Mouse (Mus musculus): ENCODE measurements around the gene Bco1. TPM values are rescaled to one million over a fixed set of nuclear protein-coding genes. Genes with fewer than 3 reads are reported as not detected.

Gene Bco1
- polyA plus RNA-seq, 1 experiment from 2014 or later: 0.34 TPM

GRCm38 (mm10) chr8:117156149-117156548 lies 60.5 kb downstream of the Bco1 start:
- H3K4me1 ChIP-seq (replicated peaks): peaks cover 21% of the 10 kb centered on the region
- H3K27ac ChIP-seq (ENCODE audit: poor library complexity, severe bottlenecking): no peak overlapping the region
- no peak for ATAC-seq (ENCODE audit: insufficient number of reproducible peaks, low FRiP score)
- 86% methylated on average over 4 of the region's 4 CpGs for WGBS
- no peaks in the 10 kb centered on the region for H3K36me3 ChIP-seq
- H3K4me3 ChIP-seq: no peak overlapping the region
- no peak overlapping the region for H3K4me2 ChIP-seq
- H3K9me3 ChIP-seq (replicated peaks): no peaks in the 10 kb centered on the region
- no peaks in the 10 kb centered on the region for H3K27me3 ChIP-seq (replicated peaks)
- H3K9ac ChIP-seq: no peak overlapping the region

- peaks cover 21% of the 10 kb centered on the region for H3K4me1 ChIP-seq (replicated peaks)
- H3K36me3 ChIP-seq: no peaks in the 10 kb centered on the region
- peak overlapping the region; percentile 79 for H3K9ac ChIP-seq
- H3K4me3 ChIP-seq: peak overlapping the region; percentile 77
- peak overlapping the region; percentile 84 for H3K4me2 ChIP-seq
- ATAC-seq (ENCODE audit: insufficient number of reproducible peaks, low FRiP score): no peak
- WGBS: 12% methylated on average over 33 of the region's 33 CpGs
- peak overlapping the region; percentile 61 for H3K27ac ChIP-seq (ENCODE audit: poor library complexity, severe bottlenecking)
- no peaks in the 10 kb centered on the region for H3K9me3 ChIP-seq (replicated peaks)
- H3K27me3 ChIP-seq (replicated peaks): no peaks in the 10 kb centered on the region
Observed at GRCm38 (mm10) chr8:117156866-117157768, 61.5 kb downstream of the Bco1 start.

DNA sequence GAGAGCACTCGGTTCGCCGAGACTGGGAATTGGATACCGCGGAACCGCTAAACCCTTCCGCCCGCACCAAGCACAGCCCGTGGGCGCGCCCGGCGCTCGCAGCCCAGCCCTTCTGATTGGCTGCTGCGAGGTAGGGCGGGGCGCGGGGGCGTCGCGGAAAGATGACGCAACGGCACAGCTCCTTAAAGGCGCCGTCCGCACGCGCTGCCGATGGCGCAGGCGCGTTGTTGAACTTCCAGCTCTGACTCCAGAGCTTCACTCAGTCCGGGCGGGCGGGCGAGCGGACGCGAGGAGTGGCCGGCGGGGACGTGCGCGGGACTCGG lies 62.1 kb downstream of the Bco1 start:
- peak; percentile 95 for ATAC-seq (ENCODE audit: insufficient number of reproducible peaks, low FRiP score)
- Histone ChIP-seq H3K27me3 (replicated peaks) (no peaks in the 10 kb centered on the region), H3K9ac (peak overlapping the region; percentile 85), H3K4me2 (peak overlapping the region; percentile 84), H3K36me3 (no peaks in the 10 kb centered on the region), H3K4me1 (replicated peaks) (peaks cover 21% of the 10 kb centered on the region), H3K9me3 (replicated peaks) (no peaks in the 10 kb centered on the region), H3K27ac (ENCODE audit: poor library complexity, severe bottlenecking) (peak overlapping the region; percentile 62), H3K4me3 (peak overlapping the region; percentile 77)
- WGBS: under 1% methylated on average over 37 of the region's 45 CpGs

DNA sequence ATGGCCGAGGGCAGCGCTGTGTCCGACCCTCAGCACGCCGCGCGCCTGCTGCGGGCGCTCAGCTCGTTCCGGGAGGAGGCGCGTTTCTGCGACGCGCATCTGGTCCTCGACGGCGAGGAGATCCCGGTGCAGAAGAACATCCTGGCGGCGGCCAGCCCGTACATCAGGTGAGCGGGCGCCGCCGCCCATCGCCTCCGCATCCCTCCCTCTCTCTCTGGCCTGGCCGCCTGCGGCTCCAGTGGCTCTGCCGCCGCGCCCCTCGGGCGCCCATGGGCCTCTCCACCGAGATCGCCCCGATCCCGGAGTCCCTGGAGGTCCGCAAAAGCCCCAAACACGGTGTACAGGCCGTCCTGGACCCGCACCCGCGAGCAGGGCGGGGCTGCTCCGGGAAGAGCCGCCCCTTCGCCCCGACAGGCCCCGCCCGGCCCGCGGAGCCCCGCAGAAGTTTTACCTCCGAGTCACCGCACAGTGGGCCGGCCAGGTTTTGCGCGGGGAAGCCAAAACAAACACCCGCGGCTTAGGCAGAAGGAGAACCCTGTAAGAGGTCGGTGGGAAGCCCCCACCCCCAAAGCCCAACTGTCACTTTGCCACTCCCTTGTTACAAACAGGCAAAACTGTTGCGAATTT lies 62.6 kb downstream of the Bco1 start, which contains the start of gene Gan:
TSS of gene Gan (plus strand) at position 1 of the 627 bp plus-strand sequence.
- peak within 1 kb of the TSS; percentile 77 for H3K4me3 ChIP-seq
- no peaks in the 10 kb centered on the region for H3K27me3 ChIP-seq (replicated peaks)
- H3K9ac ChIP-seq: peak within 1 kb of the TSS; percentile 85
- peaks cover 21% of the 10 kb centered on the region for H3K4me1 ChIP-seq (replicated peaks)
- no peaks in the 10 kb centered on the region for H3K9me3 ChIP-seq (replicated peaks)
- WGBS: under 1% methylated on average over 63 of the region's 65 CpGs
- H3K27ac ChIP-seq (ENCODE audit: poor library complexity, severe bottlenecking): peak within 1 kb of the TSS; percentile 62
- peak; percentile 83 for ATAC-seq (ENCODE audit: insufficient number of reproducible peaks, low FRiP score)
- no peaks in the 10 kb centered on the region for H3K36me3 ChIP-seq
- H3K4me2 ChIP-seq: peak within 1 kb of the TSS; percentile 84

DNA sequence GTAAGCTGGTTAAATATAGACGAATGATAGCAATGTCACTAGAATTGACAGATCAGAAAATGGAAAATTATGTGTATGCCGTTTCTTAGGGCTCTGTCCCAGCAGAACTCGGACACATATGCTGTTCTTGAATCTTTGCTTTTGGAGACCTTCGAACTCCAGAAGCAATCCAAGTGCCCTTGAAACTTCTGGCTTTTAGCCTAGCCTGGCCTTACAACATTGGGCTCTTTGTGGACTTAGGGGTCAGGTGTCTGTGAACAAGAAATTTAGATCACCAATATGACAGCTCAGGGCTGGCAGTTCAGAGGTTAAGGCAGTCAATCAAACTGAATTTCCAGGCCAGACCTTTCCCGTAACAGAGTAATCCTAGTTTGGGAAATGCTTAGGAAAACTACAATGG lies 63.4 kb downstream of the Bco1 start:
- Histone ChIP-seq H3K27me3 (replicated peaks) (no peaks in the 10 kb centered on the region), H3K4me2 (peak overlapping the region; percentile 84), H3K4me3 (peak overlapping the region; percentile 77), H3K9me3 (replicated peaks) (no peaks in the 10 kb centered on the region), H3K27ac (ENCODE audit: poor library complexity, severe bottlenecking) (no peak overlapping the region), H3K9ac (peak overlapping the region; percentile 85), H3K4me1 (replicated peaks) (peaks cover 21% of the 10 kb centered on the region), H3K36me3 (no peaks in the 10 kb centered on the region)
- no peak for ATAC-seq (ENCODE audit: insufficient number of reproducible peaks, low FRiP score)
- 61% methylated on average over 5 of the region's 5 CpGs for WGBS

GRCm38 (mm10) chr8:117164912-117165311 lies 69.3 kb downstream of the Bco1 start:
- Histone ChIP-seq H3K9ac (no peak overlapping the region), H3K4me1 (replicated peaks) (peaks cover 21% of the 10 kb centered on the region), H3K4me3 (no peak overlapping the region), H3K27me3 (replicated peaks) (no peaks in the 10 kb centered on the region), H3K4me2 (no peak overlapping the region), H3K27ac (ENCODE audit: poor library complexity, severe bottlenecking) (no peak overlapping the region), H3K36me3 (no peaks in the 10 kb centered on the region; the same call in 1 of the 2 replicates), H3K9me3 (replicated peaks) (no peaks in the 10 kb centered on the region)
- WGBS: 86% methylated on average over 4 of the region's 4 CpGs
- no peak for ATAC-seq (ENCODE audit: insufficient number of reproducible peaks, low FRiP score)

GRCm38 (mm10) chr8:117165542-117165941 lies 69.9 kb downstream of the Bco1 start:
- 90% methylated on average over 4 of the region's 4 CpGs for WGBS
- no peaks in the 10 kb centered on the region for H3K9me3 ChIP-seq (replicated peaks)
- no peak for ATAC-seq (ENCODE audit: insufficient number of reproducible peaks, low FRiP score)

DNA sequence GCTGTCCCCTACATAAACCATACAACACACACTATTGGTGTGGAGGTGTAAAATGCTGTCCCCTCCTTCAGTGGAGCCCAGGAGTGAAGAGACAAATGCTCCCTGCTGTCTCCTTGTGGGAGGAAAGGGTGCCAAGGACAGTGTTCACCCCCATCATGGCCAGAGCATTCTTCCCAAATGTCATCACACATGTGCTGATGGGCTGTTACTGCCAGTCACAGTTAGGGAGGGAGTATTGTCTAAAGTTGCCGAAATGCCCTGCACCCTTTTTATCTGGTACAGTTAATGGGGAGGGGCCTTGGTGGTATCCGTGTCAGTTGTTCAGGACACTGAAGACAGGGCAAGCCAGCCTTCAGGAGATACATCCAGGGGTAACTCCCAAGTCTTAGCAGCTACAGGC lies 70.9 kb downstream of the Bco1 start:
- peaks cover 24% of the 10 kb centered on the region for H3K4me1 ChIP-seq (replicated peaks)
- ATAC-seq (ENCODE audit: insufficient number of reproducible peaks, low FRiP score): no peak
- H3K9ac ChIP-seq: no peak overlapping the region
- H3K27ac ChIP-seq (ENCODE audit: poor library complexity, severe bottlenecking): no peak overlapping the region
- 61% methylated on average over 2 of the region's 2 CpGs for WGBS
- no peaks in the 10 kb centered on the region; the same call in 1 of the 2 replicates for H3K36me3 ChIP-seq
- no peaks in the 10 kb centered on the region for H3K9me3 ChIP-seq (replicated peaks)
- no peaks in the 10 kb centered on the region for H3K27me3 ChIP-seq (replicated peaks)
- H3K4me3 ChIP-seq: no peak overlapping the region
- no peak overlapping the region for H3K4me2 ChIP-seq

More at GRCm38 (mm10) chr8:117165542-117165941, 69.9 kb downstream of the Bco1 start:
- Histone ChIP-seq H3K4me1 (replicated peaks) (peaks cover 24% of the 10 kb centered on the region), H3K27me3 (replicated peaks) (no peaks in the 10 kb centered on the region), H3K4me3 (no peak overlapping the region), H3K4me2 (no peak overlapping the region), H3K9ac (no peak overlapping the region), H3K27ac (ENCODE audit: poor library complexity, severe bottlenecking) (no peak overlapping the region), H3K36me3 (no peaks in the 10 kb centered on the region; the same call in 1 of the 2 replicates)

- Histone ChIP-seq H3K9ac (no peak overlapping the region), H3K4me2 (no peak overlapping the region), H3K4me1 (replicated peaks) (peaks cover 28% of the 10 kb centered on the region), H3K36me3 (no peaks in the 10 kb centered on the region; the same call in 1 of the 2 replicates), H3K27me3 (replicated peaks) (no peaks in the 10 kb centered on the region), H3K27ac (ENCODE audit: poor library complexity, severe bottlenecking) (no peak overlapping the region), H3K9me3 (replicated peaks) (no peaks in the 10 kb centered on the region), H3K4me3 (no peak overlapping the region)
- 62% methylated on average over 8 of the region's 8 CpGs for WGBS
- ATAC-seq (ENCODE audit: insufficient number of reproducible peaks, low FRiP score): no peak
Observed at GRCm38 (mm10) chr8:117167243-117167883, 71.7 kb downstream of the Bco1 start.

- no peak overlapping the region for H3K27ac ChIP-seq (ENCODE audit: poor library complexity, severe bottlenecking)
- H3K4me3 ChIP-seq: no peak overlapping the region
- no peaks in the 10 kb centered on the region for H3K27me3 ChIP-seq (replicated peaks)
- no peak overlapping the region for H3K4me2 ChIP-seq
- WGBS: 71% methylated on average over 9 of the region's 9 CpGs
- H3K9me3 ChIP-seq (replicated peaks): no peaks in the 10 kb centered on the region
- no peak overlapping the region for H3K9ac ChIP-seq
- H3K4me1 ChIP-seq (replicated peaks): peaks cover 35% of the 10 kb centered on the region
- no peak for ATAC-seq (ENCODE audit: insufficient number of reproducible peaks, low FRiP score)
- H3K36me3 ChIP-seq: no peaks in the 10 kb centered on the region; the same call in 1 of the 2 replicates
Observed at GRCm38 (mm10) chr8:117168378-117168777, 72.7 kb downstream of the Bco1 start.

GRCm38 (mm10) chr8:117171826-117172225 lies 76.2 kb downstream of the Bco1 start:
- 80% methylated on average over 3 of the region's 3 CpGs for WGBS
- no peak overlapping the region for H3K9ac ChIP-seq
- no peak overlapping the region for H3K4me3 ChIP-seq
- peaks cover 6% of the 10 kb centered on the region; the same call in 1 of the 2 replicates for H3K36me3 ChIP-seq
- peaks cover 35% of the 10 kb centered on the region for H3K4me1 ChIP-seq (replicated peaks)
- H3K27me3 ChIP-seq (replicated peaks): no peaks in the 10 kb centered on the region
- H3K4me2 ChIP-seq: no peak overlapping the region
- H3K9me3 ChIP-seq (replicated peaks): no peaks in the 10 kb centered on the region
- ATAC-seq (ENCODE audit: insufficient number of reproducible peaks, low FRiP score): no peak
- no peak overlapping the region for H3K27ac ChIP-seq (ENCODE audit: poor library complexity, severe bottlenecking)
